Mouse (Mus musculus) liver, adult 10 weeks (tissue): Measurements from ENCODE around the gene Map3k14. TPM values are rescaled to one million over a fixed set of nuclear protein-coding genes. Genes with fewer than 3 reads are reported as not detected.

Source experiments
- polyA plus RNA-seq: library from polyadenylated mRNA; stranded (reverse); fragments of 350-450 nt; fragmentation: Illumina TruSeq; extraction: RNeasy Lipid Tissue Mini Kit (QIAGEN cat#74804); gene quantifications from one replicate; pipeline ENCODE4 v1.2.3, GENCODE M21; 2014; ENCODE audit warnings: low read depth, low replicate concordance

Gene Map3k14
- polyA plus RNA-seq = 0.08 TPM

GRCm38 (mm10) chr11:103267346-103268219 lies at the start of gene Map3k14:
Map3k14 (minus strand) TSS chr11:103267472.

DNA sequence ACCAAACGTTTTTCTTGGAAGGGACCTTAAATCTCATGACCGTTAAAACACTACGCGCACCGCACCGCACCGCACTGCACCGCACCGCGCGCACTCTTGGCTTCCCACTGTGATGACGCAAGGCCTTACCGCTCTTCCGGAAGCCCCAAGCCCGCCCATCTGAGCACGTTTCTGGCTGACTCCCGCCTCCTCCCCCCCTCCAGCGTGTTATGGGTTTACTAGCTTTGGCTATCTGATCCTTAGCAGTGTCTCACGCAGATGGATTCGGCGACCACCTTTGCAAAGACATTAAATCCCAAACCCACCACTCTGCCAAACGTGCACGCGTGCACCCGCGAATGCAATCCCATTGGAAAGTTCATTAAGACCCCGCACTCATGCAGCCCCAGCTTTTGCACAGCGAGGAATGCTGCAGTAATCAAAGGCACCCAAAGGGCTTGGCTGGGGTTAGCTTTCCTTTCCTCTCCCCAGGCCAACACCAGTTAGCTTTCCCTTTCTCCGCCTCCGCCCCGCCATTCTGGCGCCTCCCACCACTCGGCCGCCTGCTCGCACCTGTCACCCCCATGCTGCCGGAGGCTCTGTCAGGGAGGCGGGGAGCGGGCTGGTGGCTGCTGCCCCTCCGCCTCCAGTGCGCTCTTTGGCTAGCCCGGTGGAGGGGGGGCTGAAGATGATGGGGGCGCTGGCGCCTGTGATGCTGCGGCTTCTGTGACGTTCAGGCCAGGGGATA lies 49.3 kb downstream of the Map3k14 start, which contains the start of gene Spata32:
Gene Spata32, minus strand, starts transcription at position 643 of the 727 bp plus-strand sequence.

GRCm38 (mm10) chr11:103208458-103208857 lies 58.8 kb downstream of the Map3k14 start, which contains the start of gene 1700023F06Rik:
1700023F06Rik (minus strand) TSS chr11:103208558.

GRCm38 (mm10) chr11:103170494-103171285 lies 96.6 kb downstream of the Map3k14 start, which contains the start of gene Fmnl1:
Fmnl1 (plus strand) TSS chr11:103171107.

Other genes with a start within 250 kb of the Map3k14 start
- gene Nmt1, start 239.3 kb downstream of the Map3k14 start, polyA plus RNA-seq = 11.1 TPM
- gene Dcakd, start 239.1 kb downstream of the Map3k14 start, polyA plus RNA-seq = 20.2 TPM
- not detected for gene Plcd3, start 165.8 kb downstream of the Map3k14 start, polyA plus RNA-seq
- 10.8 TPM for gene Acbd4, start 165.8 kb downstream of the Map3k14 start, polyA plus RNA-seq
- gene Hexim1, start 151.2 kb downstream of the Map3k14 start, polyA plus RNA-seq = 16.2 TPM
- 0.26 TPM for gene Hexim2, start 135.0 kb downstream of the Map3k14 start, polyA plus RNA-seq
- gene Fmnl1, start 96.4 kb downstream of the Map3k14 start, polyA plus RNA-seq = 0.56 TPM
- gene 1700023F06Rik, start 58.9 kb downstream of the Map3k14 start, polyA plus RNA-seq = not detected
- gene Spata32, start 49.0 kb downstream of the Map3k14 start, polyA plus RNA-seq = not detected
- not detected for gene Arhgap27, start 96.2 kb upstream of the Map3k14 start, polyA plus RNA-seq
- 1.1 TPM for gene Plekhm1, start 145.2 kb upstream of the Map3k14 start, polyA plus RNA-seq
- gene Lrrc37a, start 237.1 kb upstream of the Map3k14 start, polyA plus RNA-seq = not detected